10 mouse cellular contexts compared by ENCODE assay signal in genomic region chr5:140023941-140024500, GRCm38 (mm10).
DNase-seq lines count a peak whose midpoint lies in the region; TF ChIP-seq lines count a peak whose summit lies in the region.
"Had no signal": no experiment of that assay in that cellular context is flagged by ENCODE, and none has a peak within 500 bp of the region (broad histone marks: within the 10 kb centered on the region; RNA-seq: fewer than 3 reads in every experiment).

No protein-coding gene starts in this region.

- peak overlapping the region; percentile 28; the same call in 1 of the 2 replicates for H3K27ac ChIP-seq in layer of hippocampus, adult 2 months
- H3K27ac ChIP-seq: midbrain, embryonic 12.5 days had no signal

- peak; percentile 40 for DNase-seq in layer of hippocampus, adult 11-12 months (ENCODE audit: low spot score)
- DNase-seq in layer of hippocampus, adult 9-10 months (ENCODE audit: low spot score): no peak
- DNase-seq in cerebellum, postnatal 36 days: peak; percentile 15 to 26
- peak; percentile 26 to 31 for DNase-seq in heart, adult 9 months (ENCODE audit: low spot score in 2 of 2)
- DNase-seq in layer of hippocampus, adult 2 months (ENCODE audit: low spot score in 2 of 2): peak in 1 of 2 experiments; percentile 21
- DNase-seq in lung, postnatal 10 days: peak; percentile 61
- DNase-seq in right cerebral cortex, postnatal 25 days: peak; percentile 28
- DNase-seq in thymus, postnatal 36 days: no peak

- no peak overlapping the region for H3K4me3 ChIP-seq in layer of hippocampus, adult 2 months
- H3K4me3 ChIP-seq: erythroblast, embryonic 14.5 days; midbrain, embryonic 12.5 days had no signal

- TF ChIP-seq CTCF in layer of hippocampus, adult 2 months (conservative IDR thresholded peaks at IDR 0.05): no peak

Comparison
In these comparisons a context has a peak if more than half of its experiments do, and no peak if none do; other contexts are left out.
1. DNase-seq: peak in layer of hippocampus, adult 11-12 months (single experiment), cerebellum, postnatal 36 days (2 of 2), heart, adult 9 months (2 of 2), lung, postnatal 10 days (single experiment) and right cerebral cortex, postnatal 25 days (single experiment); none in layer of hippocampus, adult 9-10 months (single experiment) and thymus, postnatal 36 days (0 of 2).